Mouse (Mus musculus) thymus, adult 2 months (tissue): ENCODE measurements around the gene Etl4. TPM values are rescaled to one million over a fixed set of nuclear protein-coding genes. Genes with fewer than 3 reads are reported as not detected.

Source experiments
- DNase-seq: peaks from one replicate; pipeline ENCODE4 v3.0.0; 2021
- H3K27ac ChIP-seq: fragments of 200-500 bp; 2 replicates; pipeline ENCODE4 v1.5.1; 2012; ENCODE audit warnings: low read length, control low read depth; ENCODE audit not compliant: control insufficient read depth, insufficient read depth
- H3K27me3 ChIP-seq: fragments of 200-500 bp; 2 replicates; pipeline ENCODE4 v1.6.1; 2012; ENCODE audit warnings: mild to moderate bottlenecking, low read length, moderate library complexity, mixed read lengths; ENCODE audit not compliant: control insufficient read depth, insufficient read depth
- H3K36me3 ChIP-seq: fragments of 200-500 bp; 2 replicates; pipeline ENCODE4 v1.6.1; 2012; ENCODE audit warnings: mild to moderate bottlenecking, low read length, moderate library complexity; ENCODE audit not compliant: control insufficient read depth, insufficient read depth
- H3K4me1 ChIP-seq: fragments of 200-500 bp; replicated peaks from 2 replicates; pipeline ENCODE4 v1.6.1; 2012; ENCODE audit warnings: low read length; ENCODE audit not compliant: control insufficient read depth, insufficient read depth
- H3K4me3 ChIP-seq: fragments of 200-500 bp; 2 replicates; pipeline ENCODE4 v1.5.1; 2012; ENCODE audit warnings: mild to moderate bottlenecking, low read length, control low read depth, moderate library complexity; ENCODE audit not compliant: control insufficient read depth, insufficient read depth
- CTCF ChIP-seq: fragments of 200-500 bp; IDR thresholded peaks from 2 replicates; pipeline ENCODE4 v1.5.1; 2012; ENCODE audit warnings: mild to moderate bottlenecking, control low read depth, low read length, moderate library complexity, borderline replicate concordance; ENCODE audit not compliant: control insufficient read depth, poor library complexity, insufficient read depth; ENCODE audit errors: extremely low read depth
- POLR2A ChIP-seq: fragments of 200-500 bp; IDR thresholded peaks from 2 replicates; pipeline ENCODE4 v1.6.1; 2012; ENCODE audit warnings: mild to moderate bottlenecking, low read length, control low read depth, moderate library complexity; ENCODE audit not compliant: control insufficient read depth, poor library complexity, insufficient read depth; ENCODE audit errors: extremely low read depth
- WGBS: fragments of 180-500 bp; shearing (Covaris S2); methylation state at CpG from one replicate; pipeline ENCODE4 v1.1.7; 2018; 5-methylcytosine and 5-hydroxymethylcytosine counted together
- polyA plus RNA-seq: library from polyadenylated mRNA; depleted of rRNA; stranded (reverse); fragments of >200 nt; gene quantifications from 2 replicates; pipeline ENCODE4 v1.2.3, GENCODE M21; 2012

The Etl4 gene
- polyA plus RNA-seq, 1 experiment = 9.7 TPM

DNA sequence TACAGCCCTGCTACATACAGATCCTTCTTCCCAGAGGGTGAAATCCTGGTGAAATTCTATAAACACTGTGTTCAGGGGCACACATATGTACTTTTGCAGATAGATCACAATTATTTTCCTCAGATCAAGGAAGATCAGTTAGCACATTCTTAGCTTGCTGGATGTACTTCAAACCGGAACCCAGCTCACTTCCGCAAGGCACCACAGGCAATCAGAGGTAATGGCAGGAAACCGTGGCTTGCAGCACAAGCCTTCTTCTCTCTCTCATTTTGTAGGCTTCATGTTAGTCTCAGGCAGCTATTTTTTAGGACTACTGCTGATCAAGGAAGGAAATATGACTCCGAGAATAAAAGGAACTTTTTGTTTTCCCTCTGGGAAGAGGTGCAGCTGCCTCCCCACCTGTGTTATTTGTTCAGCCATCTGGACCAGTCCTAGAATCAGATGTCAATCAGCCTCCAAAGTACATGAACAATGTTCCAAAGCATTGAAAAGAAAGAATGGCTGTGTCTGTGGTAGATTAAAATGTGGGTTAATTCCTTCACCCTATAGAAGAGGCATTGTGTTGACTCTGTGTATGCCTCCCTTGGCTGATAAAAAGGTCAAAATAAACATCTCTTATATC is 338.6 kb downstream of the Etl4 start:
- TF ChIP-seq POLR2A (no peak), CTCF (no peak)
- DNase-seq = no peak
- H3K36me3 ChIP-seq = no peaks in the 10 kb centered on the region
- WGBS = 30% methylated on average over 4 of the region's 4 CpGs
- no peak overlapping the region for H3K27ac ChIP-seq
- H3K4me3 ChIP-seq = no peak overlapping the region
- no peaks in the 10 kb centered on the region for H3K27me3 ChIP-seq
- no peaks in the 10 kb centered on the region for H3K4me1 ChIP-seq

DNA sequence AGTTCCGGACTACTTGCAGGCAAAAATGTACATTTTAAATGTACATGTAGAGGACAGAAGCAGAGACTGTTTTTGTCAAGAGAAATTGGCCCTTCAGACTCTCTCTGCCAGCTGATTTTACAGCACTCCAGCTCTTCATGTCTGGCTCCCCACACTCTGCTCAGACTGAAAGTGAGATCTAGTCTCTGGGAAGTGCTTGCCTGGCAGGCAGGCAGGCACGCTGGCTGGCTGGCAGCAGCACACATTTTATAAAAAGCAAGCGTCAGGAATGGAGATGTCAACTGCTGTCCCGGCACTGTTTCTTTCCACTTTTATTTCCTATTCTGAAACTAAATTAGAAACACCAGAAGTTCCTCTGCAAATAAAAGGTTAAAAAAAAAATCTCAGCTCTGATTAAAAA is 339.8 kb downstream of the Etl4 start:
- Histone ChIP-seq H3K27me3 (no peaks in the 10 kb centered on the region), H3K4me1 (no peaks in the 10 kb centered on the region), H3K27ac (no peak overlapping the region), H3K36me3 (no peaks in the 10 kb centered on the region), H3K4me3 (no peak overlapping the region)
- DNase-seq = no peak
- no peak for TF ChIP-seq POLR2A
- WGBS = 67% methylated on average over 4 of the region's 4 CpGs

- no peak for DNase-seq
- no peaks in the 10 kb centered on the region for H3K4me1 ChIP-seq
- TF ChIP-seq CTCF (no peak), POLR2A (no peak)
- no peak overlapping the region for H3K4me3 ChIP-seq
- no peak overlapping the region for H3K27ac ChIP-seq
- 58% methylated on average over 2 of the region's 2 CpGs for WGBS
- no peaks in the 10 kb centered on the region for H3K27me3 ChIP-seq
- H3K36me3 ChIP-seq = no peaks in the 10 kb centered on the region
Measured at GRCm38 (mm10) chr2:20276124-20276523, 366.5 kb downstream of the Etl4 start.

DNA sequence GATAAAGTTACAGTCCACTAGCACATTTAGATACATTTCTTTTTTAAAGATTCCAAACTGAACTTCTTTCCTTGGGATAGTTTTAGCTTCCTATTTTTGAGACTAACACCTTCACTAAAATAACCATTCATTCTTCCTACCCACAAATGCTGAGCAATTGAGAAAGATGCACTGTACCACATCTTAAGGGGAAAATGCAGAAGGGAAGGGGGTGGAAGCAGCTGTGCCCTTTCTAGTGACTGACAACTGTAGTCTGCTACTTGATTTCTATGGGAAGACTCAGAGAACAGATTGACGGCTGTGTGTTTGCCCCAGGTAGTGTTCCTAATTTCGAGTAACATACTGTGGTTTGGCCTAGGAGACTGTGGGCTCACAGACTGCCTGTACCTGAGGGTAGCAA is 372.3 kb downstream of the Etl4 start:
- no peak for DNase-seq
- 65% methylated on average over 2 of the region's 2 CpGs for WGBS
- Histone ChIP-seq H3K4me1 (no peaks in the 10 kb centered on the region), H3K36me3 (no peaks in the 10 kb centered on the region), H3K27ac (no peak overlapping the region), H3K4me3 (no peak overlapping the region), H3K27me3 (no peaks in the 10 kb centered on the region)
- TF ChIP-seq POLR2A = no peak
- no peak for TF ChIP-seq CTCF

DNA sequence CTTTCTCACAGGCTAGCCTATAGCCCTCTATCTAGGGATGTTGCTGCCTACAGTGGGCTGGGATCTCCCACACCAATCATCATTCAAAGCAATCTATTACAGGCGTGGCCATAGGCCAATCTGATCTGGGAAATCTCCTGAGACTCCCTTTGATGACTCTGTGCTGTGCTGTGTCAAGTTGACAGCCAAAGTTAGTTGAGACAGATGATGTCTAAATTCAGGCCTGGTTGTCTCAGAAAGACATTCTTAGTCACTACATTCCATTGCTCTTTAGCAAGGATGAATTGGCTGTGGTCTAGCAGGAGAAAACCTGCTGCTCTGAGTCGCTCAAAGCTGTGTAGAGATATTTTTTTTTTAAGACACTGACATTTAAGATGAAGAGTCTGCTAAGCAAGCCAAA is 374.8 kb downstream of the Etl4 start:
- 82% methylated on average over 2 of the region's 2 CpGs for WGBS
- Histone ChIP-seq H3K27me3 (no peaks in the 10 kb centered on the region), H3K4me1 (no peaks in the 10 kb centered on the region), H3K4me3 (no peak overlapping the region), H3K27ac (no peak overlapping the region), H3K36me3 (no peaks in the 10 kb centered on the region)
- TF ChIP-seq CTCF (no peak), POLR2A (no peak)
- DNase-seq = no peak

DNA sequence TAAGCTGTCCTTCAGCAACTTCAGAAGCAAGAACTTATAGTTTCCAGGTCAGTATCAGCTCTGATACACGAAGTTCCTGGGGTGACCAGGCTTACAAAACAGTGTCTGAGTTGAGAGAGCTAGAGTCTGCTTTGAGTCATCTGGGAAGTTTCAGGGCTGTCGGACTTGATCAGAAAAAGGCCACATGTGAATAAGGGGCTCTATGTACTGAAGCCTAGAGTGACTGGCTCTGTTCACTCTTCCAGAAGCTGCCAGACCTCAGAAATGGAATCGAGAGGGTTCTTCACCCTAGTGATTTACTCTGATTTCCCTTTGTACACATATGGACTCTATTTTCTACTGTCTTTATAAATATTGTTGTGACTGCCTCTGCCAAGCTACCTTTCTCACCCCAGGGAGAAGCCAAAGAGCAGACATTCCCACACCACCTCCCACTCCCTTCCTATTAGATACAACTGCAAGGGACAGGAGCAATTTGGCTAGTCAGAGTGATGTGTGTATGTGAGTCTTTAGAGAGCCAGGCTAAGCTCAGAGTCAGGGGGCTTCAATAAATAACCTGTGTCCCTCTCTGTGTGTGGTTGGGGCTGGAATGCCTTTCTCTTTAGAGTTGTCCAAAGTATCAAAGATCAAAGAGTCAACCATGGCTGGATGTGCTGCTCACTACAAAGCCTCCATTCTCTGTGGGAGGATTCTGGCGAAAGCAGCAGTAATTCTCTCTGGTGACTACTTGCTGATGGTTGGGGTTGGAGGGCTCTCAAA is 381.6 kb downstream of the Etl4 start:
- 86% methylated on average over 4 of the region's 4 CpGs for WGBS
- no peak for DNase-seq
- no peak for TF ChIP-seq POLR2A
- TF ChIP-seq CTCF = no peak
- Histone ChIP-seq H3K4me3 (no peak overlapping the region), H3K4me1 (no peaks in the 10 kb centered on the region), H3K36me3 (no peaks in the 10 kb centered on the region), H3K27ac (no peak overlapping the region), H3K27me3 (no peaks in the 10 kb centered on the region)
